Mouse (Mus musculus): ENCODE measurements around the gene Cenpp.
"Not testable (repeated sequence)": the region's sequence is repeated elsewhere in the genome, so short reads cannot be mapped to it uniquely, and the experiment has no call there.

The Cenpp gene

DNA sequence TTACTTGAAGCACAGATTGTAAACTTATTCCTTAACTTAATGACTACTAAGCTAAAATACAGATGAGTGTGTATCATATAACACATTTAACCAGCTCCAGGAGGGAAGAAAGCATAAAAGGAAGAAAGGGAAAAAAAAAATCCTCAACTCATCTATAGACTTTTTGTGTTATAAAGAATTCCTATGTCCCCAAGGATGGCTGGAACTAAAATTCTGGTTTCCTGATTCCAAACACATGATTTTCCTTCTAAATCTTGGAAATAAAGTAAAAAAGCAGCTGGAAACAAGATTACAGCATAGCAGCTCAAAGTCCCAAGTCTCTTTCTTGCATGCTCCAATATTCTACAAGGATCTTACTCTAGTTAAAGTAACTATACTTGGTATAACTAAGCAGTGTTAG lies 49.0 kb downstream of the Cenpp start:
- no peak for DNase-seq

DNA sequence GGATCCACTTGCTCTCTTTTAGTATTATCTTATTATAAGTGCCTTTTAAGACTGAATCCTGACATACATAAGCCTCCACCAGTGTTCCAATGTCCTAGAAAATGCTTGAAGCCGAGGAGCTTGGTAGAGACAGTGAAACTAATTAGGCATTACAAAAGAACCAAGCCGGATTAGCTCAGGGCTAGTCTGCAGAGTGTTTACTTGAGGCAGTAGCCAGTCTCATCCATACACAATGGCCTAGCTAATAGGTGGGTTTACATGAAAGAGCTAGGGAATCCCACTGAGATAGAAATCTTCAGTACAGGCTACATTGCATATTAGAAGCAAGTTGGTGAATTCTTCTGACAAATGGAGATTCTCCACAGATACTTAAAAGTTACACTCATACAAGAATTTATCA lies 50.0 kb downstream of the Cenpp start:
- not testable (repeated sequence) for DNase-seq

DNA sequence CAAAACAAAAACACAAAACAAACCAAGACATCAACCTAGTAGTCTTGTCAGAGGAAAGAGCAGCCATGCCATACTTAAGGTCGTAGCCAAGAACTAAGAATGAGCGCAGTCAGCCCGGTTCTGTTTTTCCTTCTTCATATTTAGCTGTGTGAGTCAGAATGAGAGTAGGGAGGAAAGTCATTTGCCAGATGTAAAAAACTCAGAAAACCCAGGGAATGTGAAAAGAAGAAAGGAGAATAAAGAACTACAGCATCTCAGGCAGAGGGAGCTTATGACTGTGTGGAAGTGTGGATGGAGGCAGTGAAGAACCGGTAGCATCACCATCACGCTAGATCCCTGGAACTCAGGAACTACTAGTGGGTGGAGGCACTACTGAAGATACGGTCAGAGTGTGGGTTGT lies 66.5 kb downstream of the Cenpp start:
- no peak for DNase-seq

DNA sequence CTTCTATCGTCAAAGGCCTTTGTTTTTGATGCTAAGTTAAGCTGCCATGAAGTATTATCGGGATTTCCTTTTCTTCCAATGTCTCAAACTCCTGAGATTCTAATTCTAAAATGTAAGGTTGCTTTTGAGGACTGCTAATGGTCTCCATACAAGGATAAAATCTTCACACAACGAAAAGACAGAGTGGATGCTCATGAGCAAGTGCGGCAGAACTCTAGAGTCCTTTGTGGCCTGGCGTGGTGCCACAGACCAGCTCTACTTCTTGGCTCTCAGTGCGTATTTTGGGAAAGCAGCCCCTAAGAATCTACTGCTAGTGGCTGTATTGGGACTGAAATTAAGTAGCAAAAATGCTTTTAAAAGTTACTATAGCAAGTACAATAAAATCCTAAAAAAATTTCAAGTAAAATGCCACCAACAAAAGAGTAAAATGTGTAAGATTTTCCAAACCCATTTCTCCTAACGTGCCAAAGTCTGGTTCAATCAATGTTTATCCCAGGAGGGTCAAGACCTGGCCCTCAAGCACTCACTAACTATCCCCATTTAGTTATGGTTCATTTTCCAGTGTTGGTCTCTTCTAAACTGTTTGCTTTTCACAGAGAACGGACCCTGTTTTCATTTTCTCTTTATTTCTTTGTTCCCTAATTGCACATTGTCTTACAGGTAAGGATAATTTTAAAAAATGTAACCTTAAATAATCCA lies 68.1 kb downstream of the Cenpp start:
- peak; percentile 26 to 54 for DNase-seq

DNA sequence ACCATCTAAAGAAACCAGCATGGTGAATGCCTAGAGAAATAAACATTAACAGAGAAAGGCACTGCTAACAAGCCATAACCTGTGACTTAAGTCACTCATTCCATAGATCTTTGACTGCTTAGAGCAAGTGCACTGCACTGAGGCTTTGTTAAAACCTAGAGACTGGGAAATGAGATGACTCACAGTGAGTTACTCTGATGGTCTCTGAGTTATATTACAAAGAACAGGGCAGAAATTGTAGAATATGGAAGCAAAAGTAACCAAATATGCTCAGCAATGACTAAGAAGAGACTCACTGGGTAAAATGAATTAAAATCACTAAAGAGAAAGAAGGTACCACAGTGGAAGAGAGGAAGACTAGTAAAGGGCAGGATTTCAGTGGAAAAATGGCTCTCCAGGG lies 68.7 kb downstream of the Cenpp start:
- DNase-seq, result no peak

DNA sequence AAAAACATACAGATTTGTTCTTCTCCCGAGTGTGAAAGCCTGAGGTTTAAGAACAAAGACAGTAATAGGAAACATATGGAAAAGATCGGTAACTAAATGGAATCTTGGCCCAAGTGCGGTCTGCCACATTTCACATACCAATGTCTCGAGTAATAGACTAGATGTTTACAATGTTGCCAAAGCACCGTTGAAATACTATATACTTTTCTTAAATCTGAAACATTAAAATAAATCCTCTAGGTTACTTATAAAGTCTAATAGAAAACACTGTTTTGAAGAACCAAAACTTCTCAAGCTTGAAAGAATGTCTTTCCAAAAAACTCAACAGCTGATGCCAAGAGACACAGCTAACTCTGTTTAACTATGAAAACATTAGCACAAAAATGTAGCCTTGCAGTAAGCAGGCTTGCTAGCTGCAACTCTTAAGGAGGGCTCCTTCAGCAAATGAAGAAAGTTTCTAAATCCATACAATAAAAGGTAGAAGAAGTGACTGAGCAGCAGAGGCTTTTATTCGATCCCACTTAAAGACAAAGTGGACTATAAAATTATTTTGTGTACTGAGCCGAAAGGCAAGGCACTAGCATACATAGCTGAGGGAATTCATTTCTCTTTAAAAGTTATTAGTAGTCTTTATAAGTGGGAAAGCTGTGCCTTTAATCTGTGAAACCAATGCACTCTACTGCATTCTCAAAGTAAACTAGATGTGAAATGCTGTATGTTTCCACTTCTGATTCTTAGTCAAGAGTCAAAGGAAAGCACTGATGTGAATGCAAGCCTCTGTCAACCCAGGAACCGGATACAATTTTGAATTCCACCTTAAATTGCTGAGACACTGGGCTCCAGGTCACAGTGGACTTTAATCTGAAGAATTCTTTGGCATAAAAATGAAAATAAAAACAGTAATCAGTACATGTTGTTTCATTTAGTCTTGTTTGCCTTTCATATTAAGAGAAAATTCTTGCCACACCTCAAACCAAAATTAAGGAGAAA lies 70.7 kb downstream of the Cenpp start, which contains the start of gene Omd:
Gene Omd, plus strand, starts transcription at position 922 of the 990 bp plus-strand sequence.
- no peak for DNase-seq

DNA sequence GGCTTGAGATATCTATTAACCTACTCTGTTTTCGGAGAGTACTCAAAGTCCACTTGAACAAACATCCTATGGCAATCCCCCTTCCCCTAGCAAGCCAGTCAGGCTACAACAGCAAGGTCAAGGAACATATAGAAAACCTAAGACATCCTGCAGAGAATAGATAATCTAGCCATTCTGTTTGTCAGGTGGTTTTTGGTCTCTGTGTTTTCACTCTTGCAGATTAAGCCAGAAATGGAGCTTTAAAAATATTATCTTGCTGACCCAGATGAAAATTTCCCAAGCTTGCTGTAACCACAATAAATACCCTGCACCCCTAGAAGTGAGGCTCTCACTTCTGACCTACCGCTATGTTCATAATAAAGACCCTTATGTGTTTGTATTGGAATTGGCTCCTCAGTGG lies 81.2 kb downstream of the Cenpp start:
- DNase-seq, result no peak

DNA sequence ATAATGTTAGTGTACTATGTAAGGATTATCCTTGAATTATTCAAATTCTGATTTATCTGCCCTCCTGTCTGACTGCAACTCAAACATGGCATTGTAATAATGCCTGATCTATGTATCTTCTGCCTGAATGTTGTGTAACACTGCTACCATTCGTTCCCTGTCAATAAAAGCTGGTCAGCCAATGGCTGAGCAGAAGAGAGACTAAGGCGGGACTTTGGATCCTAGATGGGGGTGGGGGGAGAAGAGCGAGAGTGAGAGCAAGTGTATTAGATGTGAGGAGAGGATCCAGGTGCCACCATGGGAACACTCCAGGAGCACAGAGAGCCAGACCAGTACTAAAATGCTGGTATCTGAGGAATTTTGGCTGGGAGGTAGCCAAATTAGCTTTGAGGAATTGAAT lies 82.2 kb downstream of the Cenpp start:
- peak; percentile 35 to 39 for DNase-seq

DNA sequence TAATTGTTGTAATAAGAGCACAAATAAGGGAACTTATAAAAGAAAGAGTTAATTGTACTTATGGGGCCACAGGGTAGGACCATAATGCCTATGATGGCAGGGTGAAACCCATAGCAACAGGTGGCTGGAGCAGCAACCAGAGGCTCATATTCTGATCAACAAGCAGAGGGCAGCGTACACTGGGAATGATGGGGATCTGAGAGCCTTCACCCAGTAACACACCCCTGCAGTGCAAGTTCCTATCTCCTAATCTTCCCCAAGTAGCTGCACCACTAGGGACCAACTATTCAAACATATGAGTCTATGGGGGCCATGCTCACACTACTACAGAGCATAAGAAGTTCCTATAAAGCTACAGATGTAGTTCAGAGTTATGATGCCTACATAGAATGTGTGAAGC lies 88.2 kb downstream of the Cenpp start:
- no peak for DNase-seq

DNA sequence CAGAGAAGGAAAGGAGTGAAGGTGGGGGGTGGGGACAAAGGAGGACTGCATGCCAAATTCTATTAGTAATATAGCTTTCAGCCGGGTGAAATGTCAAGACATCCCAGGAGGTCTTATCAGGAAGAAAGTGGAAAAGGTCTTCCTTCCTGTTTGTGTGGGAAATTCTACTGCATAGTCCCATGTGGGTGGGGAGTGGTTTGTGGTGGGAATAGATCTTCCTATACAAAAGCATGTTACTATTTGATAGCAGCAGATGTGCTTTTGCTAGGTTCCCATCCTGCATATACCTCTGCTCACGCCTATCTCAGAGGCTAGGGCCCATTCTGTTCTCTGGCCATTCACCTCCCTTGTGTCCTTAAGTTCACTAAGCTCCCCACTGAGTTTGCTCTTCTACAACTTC lies 91.7 kb downstream of the Cenpp start:
- no peak for DNase-seq

DNA sequence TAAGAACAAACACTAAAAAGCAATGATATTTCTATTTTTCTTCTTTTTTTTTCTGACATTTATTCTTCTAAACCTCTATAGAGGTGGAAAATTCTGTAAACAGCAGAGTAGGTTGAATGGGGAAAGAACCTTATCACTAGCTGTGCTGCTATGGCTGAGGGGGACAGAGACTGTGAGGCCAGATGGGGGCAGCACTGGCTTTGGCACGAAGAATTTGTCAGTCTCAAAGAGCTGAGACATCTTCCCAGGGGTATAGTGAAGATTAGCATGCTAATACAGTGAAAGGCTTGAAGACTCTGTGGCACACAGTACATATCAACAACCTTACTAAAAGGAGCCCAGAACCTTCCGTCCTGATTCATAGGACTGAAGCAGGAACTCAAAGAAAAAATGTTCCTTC lies 93.4 kb downstream of the Cenpp start:
- DNase-seq, result peak; percentile 52 to 60

DNA sequence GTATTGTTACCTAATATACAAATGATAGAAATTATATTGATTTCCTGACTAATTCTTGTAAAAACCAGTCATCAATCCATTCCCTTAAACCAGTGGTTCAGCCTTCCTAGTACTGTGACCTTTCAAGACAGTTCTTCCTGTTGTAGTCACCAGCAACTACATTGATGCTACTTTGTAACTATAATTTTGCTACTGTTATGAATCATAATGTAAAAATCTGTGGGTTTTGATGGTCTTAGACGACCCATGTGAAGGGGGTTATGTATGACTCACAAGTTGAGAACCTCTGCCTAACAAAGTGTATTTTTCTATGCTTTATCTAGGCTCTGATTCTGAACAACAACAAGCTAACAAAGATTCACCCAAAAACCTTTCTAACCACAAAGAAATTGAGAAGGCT lies 95.7 kb downstream of the Cenpp start:
- DNase-seq, result no peak

DNA sequence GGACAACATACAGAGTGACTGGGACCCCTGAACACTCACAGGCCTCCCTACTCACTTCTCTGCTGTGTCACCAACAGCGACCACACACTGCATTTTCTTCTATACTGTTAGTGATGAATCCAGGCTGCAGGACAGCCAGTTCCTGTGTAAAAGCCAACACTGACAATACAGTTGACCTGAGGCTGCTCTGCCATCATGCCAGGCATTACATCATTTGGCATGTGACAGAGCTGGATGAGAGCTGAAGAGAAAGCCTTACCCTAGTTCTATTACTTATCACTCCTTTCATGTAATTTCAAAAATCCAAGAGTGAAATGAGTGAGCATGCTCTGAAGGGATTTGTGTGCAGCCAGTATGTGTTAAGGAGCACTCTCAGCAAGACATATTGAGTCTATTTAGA lies 96.4 kb downstream of the Cenpp start:
- peak; percentile 20 to 23 for DNase-seq

DNA sequence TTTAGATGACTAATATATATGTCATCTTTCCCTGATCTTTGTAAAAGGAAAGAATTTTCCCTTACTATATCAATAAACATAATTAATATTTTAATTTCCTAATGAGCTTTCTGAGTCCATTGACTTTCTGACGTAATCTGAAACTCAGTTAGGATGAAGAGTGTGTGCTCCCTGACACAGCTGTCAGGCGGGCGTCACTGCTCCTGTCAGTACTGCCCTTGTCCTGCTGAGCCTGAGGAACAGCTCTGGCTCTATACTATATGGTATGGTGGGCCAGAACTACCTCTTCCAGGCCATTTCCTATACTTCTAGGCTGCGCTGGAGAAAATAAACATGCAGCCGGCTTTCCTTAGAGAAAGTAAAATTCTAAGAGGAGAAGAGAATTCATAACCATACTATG lies 98.1 kb downstream of the Cenpp start:
- DNase-seq, result no peak

DNA sequence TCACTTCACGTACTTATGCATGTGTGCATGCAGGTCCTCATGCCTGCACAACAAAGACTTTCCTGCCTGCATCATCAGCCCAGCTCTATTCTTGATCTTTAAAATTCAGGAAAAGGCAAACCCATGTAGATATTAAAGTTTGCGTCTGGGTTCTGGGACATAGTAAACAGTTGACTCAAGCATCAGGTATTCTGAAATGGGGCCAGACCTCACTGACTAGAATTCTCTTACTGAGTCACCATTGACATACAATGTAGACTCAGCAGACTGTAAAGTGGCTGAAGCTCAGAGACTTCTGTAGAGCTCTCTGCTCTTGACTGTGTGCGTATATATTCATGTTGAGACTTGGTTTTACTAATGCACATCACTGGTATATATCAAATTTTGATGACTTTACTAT lies 103.0 kb downstream of the Cenpp start:
- DNase-seq, result no peak

DNA sequence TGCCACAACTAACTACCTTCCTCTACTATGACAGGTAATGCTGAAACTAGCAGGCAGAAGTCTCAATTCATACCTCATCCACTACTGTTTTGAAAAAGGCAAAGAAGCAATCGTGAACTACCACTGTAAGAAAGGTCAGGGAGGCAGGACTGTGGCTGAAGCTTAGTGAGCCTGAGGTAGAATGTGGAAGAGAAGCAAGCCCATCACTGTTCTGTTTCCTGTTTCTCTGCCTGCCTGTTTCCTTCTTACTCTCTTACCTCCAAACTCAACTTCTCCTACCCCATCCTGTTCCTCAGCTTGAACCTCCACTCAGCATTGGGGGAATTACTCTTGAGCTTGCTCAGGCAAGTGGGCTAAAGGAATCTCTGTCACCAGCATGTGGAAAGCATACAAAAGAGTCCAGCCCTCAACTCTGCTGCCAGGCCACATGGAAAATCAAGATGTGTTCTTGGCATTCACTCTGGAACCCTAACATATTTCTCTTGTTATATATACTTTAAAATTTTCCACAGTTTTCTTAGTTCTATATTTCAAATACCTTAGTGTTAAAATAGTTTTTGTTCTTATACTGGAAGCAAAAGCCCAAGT lies 104.9 kb downstream of the Cenpp start:
- DNase-seq, result no peak

DNA sequence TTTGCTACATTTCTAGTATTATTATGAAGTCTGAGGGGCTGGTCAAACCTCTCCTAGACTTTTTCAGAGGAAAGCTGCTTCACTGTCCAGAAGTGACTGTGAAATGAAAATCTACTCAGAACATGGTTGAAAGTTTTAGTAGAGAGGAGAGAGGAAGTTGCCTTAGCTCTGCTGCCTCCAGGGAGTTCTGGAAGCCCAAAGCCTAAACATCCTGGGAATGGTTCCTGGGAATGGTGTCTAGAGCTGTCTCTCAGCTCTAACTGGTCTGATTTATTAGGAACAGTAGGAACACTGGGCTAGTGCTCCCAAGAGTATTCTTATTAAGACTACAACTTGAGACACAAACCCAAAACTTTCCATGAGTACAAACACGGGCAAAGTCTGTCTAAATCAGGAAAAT lies 106.1 kb downstream of the Cenpp start:
- DNase-seq, result no peak

DNA sequence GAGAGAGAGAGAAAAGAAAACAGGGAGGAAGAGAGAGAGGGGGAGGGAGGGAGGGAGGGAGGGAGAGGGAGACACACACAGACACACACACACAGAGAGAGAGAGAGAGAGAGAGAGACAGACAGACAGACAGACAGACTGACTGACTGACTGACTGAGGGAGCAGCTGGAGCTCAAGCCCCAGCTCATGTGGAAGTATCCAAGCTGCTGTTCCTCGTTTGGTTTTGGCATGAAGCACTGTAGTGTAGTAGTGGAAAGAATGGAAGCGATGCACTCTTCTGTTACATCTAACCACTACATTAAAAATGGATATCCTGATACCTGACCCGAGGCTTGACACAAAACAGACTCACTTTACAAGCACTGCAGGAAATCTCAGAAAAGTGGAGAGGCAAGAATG lies 106.9 kb downstream of the Cenpp start:
- DNase-seq, result no peak

DNA sequence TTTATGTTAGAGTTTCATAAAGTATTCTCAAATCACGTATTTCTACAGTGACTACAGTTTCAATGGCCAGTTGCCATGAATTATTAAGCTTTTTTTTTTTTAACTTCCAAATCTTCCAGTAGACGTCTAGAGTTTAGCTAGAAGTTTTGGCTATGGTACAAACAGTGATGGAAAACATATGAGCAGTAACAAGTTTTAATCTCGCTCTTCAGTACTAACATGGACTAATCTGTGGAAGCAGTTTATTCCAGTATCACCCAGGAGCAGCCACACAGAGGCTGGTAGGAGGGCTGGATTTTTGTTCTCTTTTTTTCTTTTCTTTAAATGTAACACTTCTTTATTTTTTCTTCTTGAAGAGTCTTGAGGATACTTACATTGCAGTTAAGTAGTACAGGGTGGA lies 108.3 kb downstream of the Cenpp start, which contains the start of gene Aspn:
Gene Aspn, plus strand, starts transcription at position 165 of the 400 bp plus-strand sequence.
- no peak for DNase-seq

DNA sequence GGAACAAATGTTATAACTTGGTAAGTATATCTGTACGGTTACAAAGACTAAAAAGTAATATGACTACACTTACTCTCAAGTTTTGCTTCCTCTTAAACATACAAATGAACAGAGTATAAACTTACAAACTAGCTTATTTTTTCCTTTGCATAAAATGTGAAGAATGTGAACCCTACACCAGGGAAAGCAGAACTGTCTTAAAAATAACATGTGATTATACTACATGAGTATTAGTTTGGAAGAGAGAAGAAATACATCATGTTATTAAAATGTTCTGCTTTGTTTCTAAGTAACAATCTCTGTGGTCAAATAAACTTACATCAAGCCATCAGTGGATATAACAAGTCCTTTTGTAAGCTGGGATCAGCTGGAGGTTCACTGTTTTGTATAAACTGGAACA lies 113.9 kb downstream of the Cenpp start:
- no peak for DNase-seq

DNA sequence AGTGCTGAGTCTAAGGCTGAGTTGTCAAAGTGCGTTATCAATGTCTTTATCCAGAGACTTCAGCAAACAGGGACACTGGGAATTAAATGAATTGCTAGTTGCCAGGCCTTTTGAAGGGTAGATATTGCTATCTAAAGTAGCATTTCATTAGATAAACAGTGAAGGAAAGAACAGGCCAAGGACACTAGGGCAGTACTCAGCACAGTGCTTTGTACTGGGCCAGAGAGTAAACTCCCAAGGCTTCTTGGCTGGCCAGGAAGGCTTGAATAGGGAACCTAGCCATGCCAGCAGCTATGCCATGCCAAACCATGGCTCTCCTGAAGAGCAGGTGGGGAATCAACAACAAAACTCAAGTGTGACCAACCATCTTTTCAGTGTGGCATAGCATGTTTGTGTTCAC lies 115.6 kb downstream of the Cenpp start:
- DNase-seq, result no peak

DNA sequence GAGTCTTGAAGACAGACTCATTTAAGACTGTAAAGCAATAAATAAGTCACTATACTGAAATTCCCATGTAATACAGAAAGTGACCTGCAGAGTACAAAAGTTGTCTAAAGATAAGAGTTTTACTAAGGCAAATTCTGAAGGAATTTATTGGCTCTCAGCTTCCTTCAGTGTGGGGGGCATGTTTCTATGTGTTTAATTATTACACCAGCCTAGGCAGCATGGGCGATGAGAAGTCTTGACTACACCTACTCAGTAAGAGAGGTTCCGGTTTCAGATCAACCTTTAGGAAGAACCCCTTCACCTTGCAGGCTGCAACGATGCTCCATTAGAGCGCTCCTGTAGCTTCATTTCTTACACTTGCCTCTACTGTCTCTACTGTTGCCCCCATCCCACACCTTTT lies 121.9 kb downstream of the Cenpp start:
- DNase-seq, result no peak

DNA sequence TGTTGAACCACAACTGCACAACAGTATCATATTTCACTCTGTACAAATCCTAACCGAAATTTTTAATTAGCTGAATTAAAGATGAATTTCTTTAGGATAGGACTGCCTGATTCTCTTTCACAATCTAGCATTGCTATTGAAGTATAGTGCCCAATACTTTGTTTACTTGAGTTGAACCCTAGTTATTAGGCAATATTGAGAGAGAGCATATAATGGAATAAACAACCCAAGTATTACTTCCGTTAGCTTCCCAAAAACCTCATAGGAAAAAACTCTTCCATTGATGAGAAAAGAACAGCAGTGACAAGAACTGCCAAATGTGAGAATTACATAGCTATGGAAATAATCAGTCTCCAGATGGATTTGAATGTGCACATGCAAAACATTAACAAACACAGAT lies 126.3 kb downstream of the Cenpp start:
- no peak for DNase-seq

DNA sequence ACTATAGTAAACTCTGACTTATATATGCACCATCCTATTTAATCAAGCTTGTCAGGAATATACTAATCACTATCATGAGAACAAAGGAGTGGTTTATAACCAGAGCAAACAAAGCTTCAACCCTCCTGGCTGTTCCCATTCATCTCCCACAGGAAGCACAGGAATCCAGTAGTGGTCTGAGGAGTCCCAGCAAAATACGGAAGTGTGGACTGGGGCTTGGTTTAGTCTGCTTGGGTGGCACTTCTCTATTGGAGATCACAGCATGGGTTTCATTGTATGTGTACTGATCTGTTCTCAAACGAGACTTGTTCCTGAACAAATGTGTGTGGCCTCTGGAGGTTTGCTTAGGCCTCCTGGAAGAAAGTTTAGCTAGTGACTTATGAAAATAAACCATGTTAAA lies 133.8 kb downstream of the Cenpp start:
- no peak for DNase-seq

All from cerebellum, postnatal 10 days (tissue).